Mouse (Mus musculus): ENCODE results near the gene Tgfbr3.

DNA sequence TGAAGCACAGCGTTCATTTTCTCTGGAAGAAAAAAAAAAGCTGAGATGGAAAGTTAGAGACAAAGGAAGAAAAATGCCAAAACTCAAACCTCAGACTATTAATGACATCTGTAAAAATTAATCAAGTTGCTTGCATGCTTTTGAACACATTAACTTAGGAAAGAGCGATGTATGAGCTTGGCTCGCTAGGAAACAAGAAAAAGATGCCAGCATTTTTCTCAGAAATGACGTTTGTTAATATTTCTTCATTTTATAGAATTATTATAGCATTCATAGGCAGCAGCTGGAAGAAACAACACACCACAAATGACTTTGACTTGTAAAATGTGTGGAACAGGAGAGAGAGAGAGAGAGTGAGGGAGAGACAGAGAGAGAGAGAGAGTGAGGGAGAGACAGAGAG is 187.7 kb downstream of the Tgfbr3 start:
- TF ChIP-seq POLR2A (IDR thresholded peaks at IDR 0.05; ENCODE audit: low read depth, low read length) (no peak), CTCF (conservative IDR thresholded peaks at IDR 0.05; ENCODE audit: insufficient read depth, insufficient read length, low read depth, low read length) (no peak)

All from kidney, adult 2 months (tissue).